11 mouse cellular contexts compared by ENCODE assay signal in genomic region chr1:59332737-59333385, GRCm38 (mm10).
DNase-seq lines count a peak whose midpoint lies in the region; ATAC-seq and TF ChIP-seq lines count a peak whose summit lies in the region.
"Had no signal": no experiment of that assay in that cellular context is flagged by ENCODE, and none has a peak within 500 bp of the region (broad histone marks: within the 10 kb centered on the region; RNA-seq: fewer than 3 reads in every experiment).

No protein-coding gene starts in this region.

- no peak for DNase-seq in heart, adult 9 months (ENCODE audit: low spot score in 2 of 2)
- DNase-seq in retina, postnatal 1 day = peak; percentile 52
- no peak for DNase-seq in retina, embryonic 14.5 days (ENCODE audit: low spot score)
- peak; percentile 37 for DNase-seq in hindbrain, postnatal 0 days (ENCODE audit: low spot score)
- DNase-seq in urinary bladder, postnatal 25 days (ENCODE audit: low spot score) = no peak
- no peak for DNase-seq in gastrocnemius, postnatal 25 days
- DNase-seq: adrenal gland, postnatal 25 days; right cerebral cortex, adult 18-20 months had no signal

- no peaks in the 10 kb centered on the region for H3K9me3 ChIP-seq in heart, embryonic 13.5 days
- no peaks in the 10 kb centered on the region for H3K9me3 ChIP-seq in hindbrain, postnatal 0 days (ENCODE audit: low read length)
- no peaks in the 10 kb centered on the region for H3K9me3 ChIP-seq in neural tube, embryonic 15.5 days (replicated peaks)

- H3K27me3 ChIP-seq in heart, embryonic 13.5 days (replicated peaks) = peaks cover 44% of the 10 kb centered on the region
- no peaks in the 10 kb centered on the region for H3K27me3 ChIP-seq in hindbrain, postnatal 0 days (ENCODE audit: insufficient read depth, low read length)
- H3K27me3 ChIP-seq in neural tube, embryonic 15.5 days (replicated peaks) = no peaks in the 10 kb centered on the region

- H3K27ac ChIP-seq in heart, embryonic 13.5 days (replicated peaks) = no peak overlapping the region
- H3K27ac ChIP-seq in hindbrain, postnatal 0 days = no peak overlapping the region
- 0 out of 2 replicates have a peak overlapping the region, but pooled peaks have one; percentile 18 for H3K27ac ChIP-seq in neural tube, embryonic 15.5 days (replicated peaks)

- no peak overlapping the region for H3K4me3 ChIP-seq in heart, embryonic 13.5 days
- no peak overlapping the region for H3K4me3 ChIP-seq in hindbrain, postnatal 0 days (ENCODE audit: low read length)
- no peak overlapping the region for H3K4me3 ChIP-seq in neural tube, embryonic 15.5 days (replicated peaks)

- H3K4me2 ChIP-seq in heart, embryonic 13.5 days = peak overlapping the region; percentile 16
- peak overlapping the region; percentile 25; the same call in 1 of the 2 replicates for H3K4me2 ChIP-seq in hindbrain, postnatal 0 days (ENCODE audit: low read depth, low read length)
- H3K4me2 ChIP-seq in neural tube, embryonic 15.5 days = peak overlapping the region; percentile 3; the same call in 1 of the 2 replicates

- no peak for TF ChIP-seq CTCF in hindbrain, postnatal 0 days (IDR thresholded peaks at IDR 0.05; ENCODE audit: low read depth)

- H3K36me3 ChIP-seq in heart, embryonic 13.5 days = no peaks in the 10 kb centered on the region
- H3K36me3 ChIP-seq in hindbrain, postnatal 0 days (ENCODE audit: insufficient read depth, low read length) = no peaks in the 10 kb centered on the region
- no peaks in the 10 kb centered on the region for H3K36me3 ChIP-seq in neural tube, embryonic 15.5 days

- WGBS in heart, embryonic 13.5 days = 49% methylated on average over 13 of the region's 13 CpGs
- WGBS in hindbrain, postnatal 0 days = 21% methylated on average over 13 of the region's 13 CpGs
- 23% methylated on average over 13 of the region's 13 CpGs for WGBS in neural tube, embryonic 15.5 days

- no peak overlapping the region for H3K9ac ChIP-seq in heart, embryonic 13.5 days
- H3K9ac ChIP-seq in hindbrain, postnatal 0 days (replicated peaks; ENCODE audit: low read length) = no peak overlapping the region
- no peak overlapping the region for H3K9ac ChIP-seq in neural tube, embryonic 15.5 days (replicated peaks)

- no peak for ATAC-seq in heart, embryonic 13.5 days (ENCODE audit: extremely low read depth, insufficient number of reproducible peaks, low FRiP score, low TSS enrichment)
- peak; percentile 30; the same call in 1 of the 2 replicates for ATAC-seq in hindbrain, postnatal 0 days
- ATAC-seq in neural tube, embryonic 15.5 days (ENCODE audit: low FRiP score) = 0 out of 2 replicates have a peak, but pooled peaks have one; percentile 31
- ATAC-seq: intestine, embryonic 16.5 days had no signal

- H3K4me1 ChIP-seq in heart, embryonic 13.5 days = peaks cover 31% of the 10 kb centered on the region
- peaks cover 15% of the 10 kb centered on the region for H3K4me1 ChIP-seq in hindbrain, postnatal 0 days (ENCODE audit: insufficient read depth, low read length)
- H3K4me1 ChIP-seq in neural tube, embryonic 15.5 days = peaks cover 31% of the 10 kb centered on the region

Comparison
In these comparisons a context has a peak if more than half of its experiments do, and no peak if none do; other contexts are left out.
1. DNase-seq: peak in retina, postnatal 1 day (single experiment) and hindbrain, postnatal 0 days (single experiment); none in heart, adult 9 months (0 of 2), retina, embryonic 14.5 days (single experiment), urinary bladder, postnatal 25 days (single experiment) and gastrocnemius, postnatal 25 days (single experiment).
2. Peak in every context shown above with its lines, with median percentiles within 50 percentile points of each other: H3K4me2 ChIP-seq.